Mouse (Mus musculus): ENCODE data around the gene Pkd2l1. TPM values are rescaled to one million over a fixed set of nuclear protein-coding genes. Genes with fewer than 3 reads are reported as not detected.

The Pkd2l1 gene
- polyA plus RNA-seq (2016; fragmentation: Nextera tagmentation; extraction: Ambion mirVana) = 0.36 and 0.39 TPM in 2 replicates

DNA sequence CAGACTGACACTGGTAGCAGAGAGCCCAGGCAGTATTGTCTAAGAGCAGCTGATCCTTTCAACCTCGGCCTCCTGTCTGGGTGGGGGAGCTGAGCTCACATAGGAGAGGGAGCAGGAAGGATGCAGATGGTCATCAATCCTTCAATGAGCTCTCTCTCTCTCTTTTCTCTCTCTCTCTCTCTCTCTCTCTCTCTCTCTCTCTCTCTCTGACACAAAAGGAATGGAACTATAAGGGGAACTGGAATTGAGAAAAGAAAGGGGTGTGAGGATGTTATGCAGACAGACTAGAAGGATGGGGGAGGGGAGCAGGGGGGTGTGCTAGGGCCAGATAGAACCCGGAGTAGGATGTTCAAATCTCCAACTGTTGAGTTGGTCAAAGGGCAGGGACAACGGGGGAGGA lies at the start of gene Pkd2l1:
TSS of gene Pkd2l1 (minus strand) at position 101 of the 400 bp plus-strand sequence.
- Histone ChIP-seq H3K36me3 (no peaks in the 10 kb centered on the region), H3K9ac (no peak within 1 kb of the TSS), H3K9me3 (replicated peaks) (no peaks in the 10 kb centered on the region), H3K27ac (no peak within 1 kb of the TSS), H3K4me3 (no peak within 1 kb of the TSS), H3K4me2 (replicated peaks) (no peak within 1 kb of the TSS), H3K4me1 (no peaks in the 10 kb centered on the region), H3K27me3 (no peaks in the 10 kb centered on the region)
- 34% methylated on average over 3 of the region's 3 CpGs for WGBS
- ATAC-seq (ENCODE audit: low FRiP score) = no peak

DNA sequence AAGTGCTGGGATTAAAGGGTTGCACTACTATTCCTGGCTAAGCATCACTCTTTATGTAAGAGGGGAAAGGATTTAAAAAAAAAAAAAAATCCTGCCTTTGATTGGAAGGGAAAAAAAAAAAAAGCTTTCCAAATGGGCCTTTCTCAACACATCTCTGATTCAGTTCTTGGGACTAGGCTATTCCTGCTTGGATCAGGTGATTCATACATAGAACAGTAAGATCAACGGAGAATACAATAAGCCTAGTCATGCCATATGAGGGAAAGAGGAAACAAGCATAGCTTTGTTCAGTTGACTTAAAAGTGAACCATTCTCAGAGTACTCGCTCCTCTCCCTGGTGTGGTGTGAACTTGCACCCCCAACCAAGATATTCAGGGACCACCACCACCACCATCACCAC lies 46.7 kb upstream of the Pkd2l1 start:
- Histone ChIP-seq H3K27ac (no peak overlapping the region), H3K4me3 (no peak overlapping the region), H3K36me3 (no peaks in the 10 kb centered on the region), H3K4me1 (peaks cover 4% of the 10 kb centered on the region; the same call in 1 of the 2 replicates), H3K27me3 (no peaks in the 10 kb centered on the region), H3K9me3 (replicated peaks) (no peaks in the 10 kb centered on the region), H3K9ac (no peak overlapping the region), H3K4me2 (replicated peaks) (no peak overlapping the region)
- no peak for ATAC-seq (ENCODE audit: low FRiP score)
- 76% methylated on average over 2 of the region's 2 CpGs for WGBS

DNA sequence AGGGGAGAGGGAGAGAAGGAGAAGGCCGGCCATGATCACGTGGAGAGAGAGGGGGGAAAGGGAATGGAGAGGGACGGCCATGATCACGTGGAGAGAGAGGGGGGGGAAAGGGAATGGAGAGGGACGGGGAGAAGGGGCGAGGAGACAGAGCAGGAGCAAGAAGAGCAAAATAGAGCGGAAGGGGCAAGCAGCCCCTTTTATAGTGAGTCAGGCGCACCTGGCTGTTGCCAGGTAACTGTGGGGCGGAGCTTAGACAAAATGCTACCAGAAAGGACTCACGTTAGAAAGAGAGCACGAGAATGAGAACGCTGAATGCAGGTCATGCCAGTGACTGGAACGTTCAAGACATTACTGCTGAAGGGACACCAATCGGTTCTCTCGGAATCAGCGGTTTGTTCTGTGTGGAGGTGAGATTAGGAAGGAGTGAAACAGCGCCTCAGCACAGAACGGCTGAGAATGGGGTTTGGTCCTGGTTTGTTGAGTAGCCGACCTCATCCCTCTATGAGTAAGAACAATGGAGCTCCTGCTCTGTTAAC lies 45.3 kb upstream of the Pkd2l1 start:
- no peaks in the 10 kb centered on the region for H3K36me3 ChIP-seq
- peak overlapping the region; percentile 19 for H3K4me3 ChIP-seq
- no peak overlapping the region for H3K27ac ChIP-seq
- no peak for ATAC-seq (ENCODE audit: low FRiP score)
- H3K4me1 ChIP-seq = peaks cover 4% of the 10 kb centered on the region; the same call in 1 of the 2 replicates
- 19% methylated on average over 19 of the region's 19 CpGs for WGBS
- H3K4me2 ChIP-seq (replicated peaks) = peak overlapping the region; percentile 46
- no peaks in the 10 kb centered on the region for H3K9me3 ChIP-seq (replicated peaks)
- H3K27me3 ChIP-seq = no peaks in the 10 kb centered on the region
- no peak overlapping the region for H3K9ac ChIP-seq

DNA sequence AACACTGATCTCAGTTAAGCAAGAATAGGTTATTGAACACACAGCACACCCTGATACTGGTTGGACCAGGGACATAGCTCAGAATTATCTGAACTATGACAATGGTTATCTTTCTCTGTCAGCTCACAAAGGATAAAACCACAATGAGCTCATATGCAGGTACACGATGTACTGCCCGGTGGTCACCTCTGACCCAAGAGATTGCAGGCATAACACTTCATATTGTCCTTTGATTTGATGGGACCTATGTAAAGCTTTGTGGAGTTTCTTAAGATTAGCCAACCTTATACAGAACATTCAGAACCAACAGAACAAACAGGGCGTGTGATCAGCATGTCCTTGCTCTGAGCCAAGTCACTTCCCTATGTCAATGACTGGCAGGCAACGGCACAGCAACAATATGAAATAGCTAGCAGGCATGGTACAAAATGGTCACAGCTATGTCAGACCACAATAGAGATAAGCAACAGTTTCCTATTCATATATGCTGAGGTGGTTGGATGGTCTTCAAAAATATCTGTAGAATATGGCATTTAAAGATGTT lies 39.4 kb upstream of the Pkd2l1 start:
- no peak overlapping the region for H3K4me3 ChIP-seq
- no peak overlapping the region for H3K9ac ChIP-seq
- 85% methylated on average over 4 of the region's 4 CpGs for WGBS
- H3K36me3 ChIP-seq = no peaks in the 10 kb centered on the region
- H3K4me1 ChIP-seq = no peaks in the 10 kb centered on the region
- no peak for ATAC-seq (ENCODE audit: low FRiP score)
- no peaks in the 10 kb centered on the region for H3K27me3 ChIP-seq
- H3K9me3 ChIP-seq (replicated peaks) = no peaks in the 10 kb centered on the region
- H3K27ac ChIP-seq = no peak overlapping the region
- H3K4me2 ChIP-seq (replicated peaks) = no peak overlapping the region

DNA sequence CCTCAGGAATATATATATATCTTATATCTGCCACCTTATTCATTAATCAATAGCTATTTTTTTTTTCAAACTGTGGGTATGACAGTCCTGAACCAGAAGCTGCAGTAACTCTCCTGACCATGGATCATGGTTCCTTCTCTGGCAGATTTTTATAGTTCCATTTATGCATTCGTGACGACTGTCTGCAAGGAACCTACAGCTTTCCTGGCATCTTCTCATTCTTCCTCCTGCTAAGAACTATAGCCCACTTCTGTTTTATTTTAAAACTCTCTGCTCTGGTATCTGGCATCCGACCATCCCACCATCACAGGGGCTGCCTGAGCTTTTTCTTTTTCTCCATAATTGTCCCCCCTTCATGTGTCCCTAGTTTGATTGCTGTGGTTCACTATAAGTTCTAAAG lies 38.0 kb upstream of the Pkd2l1 start:
- no peaks in the 10 kb centered on the region for H3K36me3 ChIP-seq
- H3K9ac ChIP-seq = no peak overlapping the region
- no peaks in the 10 kb centered on the region for H3K27me3 ChIP-seq
- H3K4me3 ChIP-seq = no peak overlapping the region
- no peaks in the 10 kb centered on the region for H3K9me3 ChIP-seq (replicated peaks)
- no peak overlapping the region for H3K27ac ChIP-seq
- H3K4me2 ChIP-seq (replicated peaks) = no peak overlapping the region
- WGBS = 83% methylated on average over 3 of the region's 3 CpGs
- H3K4me1 ChIP-seq = no peaks in the 10 kb centered on the region
- ATAC-seq (ENCODE audit: low FRiP score) = no peak

DNA sequence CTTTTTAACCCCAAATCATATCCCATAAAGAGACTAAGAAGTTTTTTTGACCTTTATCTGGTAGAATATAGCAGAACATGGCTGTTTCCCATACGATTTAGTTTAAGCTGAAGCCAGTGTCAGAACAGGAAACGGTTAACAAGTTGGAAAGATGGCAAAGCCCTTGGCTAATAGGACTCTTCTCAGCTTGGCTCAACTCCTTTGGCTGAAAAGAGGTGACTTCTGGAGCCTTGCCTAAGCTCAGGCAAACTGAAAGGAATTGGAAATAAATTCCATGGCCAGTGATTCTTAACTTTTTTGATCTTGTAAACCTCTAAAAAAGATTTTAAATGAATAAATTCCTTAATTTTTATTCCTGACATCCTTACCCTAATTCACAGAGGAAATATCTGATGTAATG lies 37.5 kb upstream of the Pkd2l1 start:
- Histone ChIP-seq H3K27ac (no peak overlapping the region), H3K9ac (no peak overlapping the region), H3K9me3 (replicated peaks) (no peaks in the 10 kb centered on the region), H3K36me3 (no peaks in the 10 kb centered on the region), H3K4me1 (no peaks in the 10 kb centered on the region), H3K4me3 (no peak overlapping the region), H3K27me3 (no peaks in the 10 kb centered on the region), H3K4me2 (replicated peaks) (no peak overlapping the region)
- no peak for ATAC-seq (ENCODE audit: low FRiP score)
- WGBS = 79% methylated on average over 2 of the region's 2 CpGs

DNA sequence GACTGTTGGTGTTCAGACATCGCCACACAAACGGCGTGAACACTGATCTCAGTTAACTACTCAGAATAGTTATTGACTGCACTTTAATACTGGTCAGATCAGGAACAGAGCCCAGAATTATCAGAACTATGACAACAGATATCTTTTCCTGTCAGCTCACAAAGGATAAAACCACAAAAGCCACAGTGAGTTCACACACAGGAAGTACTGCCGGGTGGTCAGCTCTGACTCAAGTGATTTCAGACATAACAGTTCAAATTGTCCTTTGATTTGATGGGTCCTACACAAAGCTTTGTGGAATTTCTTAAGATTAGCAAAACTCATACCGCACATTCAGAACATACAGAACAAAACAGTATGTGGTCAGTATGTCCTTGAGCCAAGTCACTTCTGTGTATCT lies 33.5 kb upstream of the Pkd2l1 start:
- H3K4me2 ChIP-seq (replicated peaks) = no peak overlapping the region
- no peak overlapping the region for H3K4me3 ChIP-seq
- no peak overlapping the region for H3K27ac ChIP-seq
- no peaks in the 10 kb centered on the region for H3K36me3 ChIP-seq
- no peaks in the 10 kb centered on the region for H3K9me3 ChIP-seq (replicated peaks)
- ATAC-seq (ENCODE audit: low FRiP score) = no peak
- no peak overlapping the region for H3K9ac ChIP-seq
- no peaks in the 10 kb centered on the region for H3K27me3 ChIP-seq
- WGBS = 87% methylated on average over 5 of the region's 5 CpGs
- no peaks in the 10 kb centered on the region for H3K4me1 ChIP-seq

DNA sequence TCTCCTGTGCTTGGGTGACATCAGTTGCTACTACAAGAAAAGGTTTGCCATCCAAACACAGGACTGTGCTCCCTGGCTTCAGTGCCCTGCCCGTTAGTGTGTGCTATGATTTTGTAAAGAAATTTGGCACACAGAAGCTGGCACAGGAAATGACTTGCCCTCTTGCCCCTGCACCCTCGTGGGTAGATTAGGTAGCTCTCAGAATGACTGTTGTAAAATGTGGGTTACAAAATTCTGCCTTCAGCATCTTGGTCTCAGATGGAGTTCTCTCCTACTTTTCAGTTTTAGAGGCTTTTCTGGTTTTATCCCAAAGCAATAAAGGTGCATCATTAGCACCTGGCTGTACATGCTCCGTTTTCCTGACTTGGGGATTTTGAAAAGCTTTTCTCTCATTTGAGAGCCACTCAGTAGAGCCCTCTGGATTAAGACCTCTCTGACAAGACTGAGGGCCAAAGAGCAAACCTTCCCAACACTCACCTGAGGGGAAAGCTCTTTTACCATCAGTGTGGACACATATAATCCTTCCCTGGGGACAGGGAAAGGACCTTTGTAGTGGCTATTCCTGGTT lies 25.8 kb upstream of the Pkd2l1 start:
- no peak overlapping the region for H3K4me2 ChIP-seq (replicated peaks)
- H3K9ac ChIP-seq = no peak overlapping the region
- H3K4me1 ChIP-seq = no peaks in the 10 kb centered on the region
- H3K9me3 ChIP-seq (replicated peaks) = no peaks in the 10 kb centered on the region
- WGBS = 78% methylated on average over 3 of the region's 3 CpGs
- H3K36me3 ChIP-seq = no peaks in the 10 kb centered on the region
- no peak for ATAC-seq (ENCODE audit: low FRiP score)
- no peak overlapping the region for H3K27ac ChIP-seq
- no peak overlapping the region for H3K4me3 ChIP-seq
- H3K27me3 ChIP-seq = no peaks in the 10 kb centered on the region; the same call in 1 of the 2 replicates

DNA sequence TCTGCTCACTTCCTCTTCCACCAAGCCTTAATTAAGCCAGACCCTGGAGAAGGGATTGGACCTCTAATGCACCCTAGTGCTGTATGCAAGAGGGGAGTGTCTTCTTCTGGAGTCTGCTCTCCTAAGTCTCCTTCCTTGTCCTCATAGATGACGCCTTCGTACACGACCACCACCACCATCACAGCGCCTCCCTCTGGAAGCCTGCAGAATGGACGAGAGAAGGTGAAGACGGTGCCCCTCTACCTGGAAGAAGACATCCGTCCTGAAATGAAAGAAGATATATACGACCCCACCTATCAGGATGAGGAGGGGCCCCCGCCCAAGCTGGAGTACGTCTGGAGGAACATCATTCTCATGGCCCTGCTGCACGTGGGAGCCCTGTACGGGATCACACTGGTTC lies 23.0 kb upstream of the Pkd2l1 start:
- H3K27me3 ChIP-seq = no peaks in the 10 kb centered on the region; the same call in 1 of the 2 replicates

DNA sequence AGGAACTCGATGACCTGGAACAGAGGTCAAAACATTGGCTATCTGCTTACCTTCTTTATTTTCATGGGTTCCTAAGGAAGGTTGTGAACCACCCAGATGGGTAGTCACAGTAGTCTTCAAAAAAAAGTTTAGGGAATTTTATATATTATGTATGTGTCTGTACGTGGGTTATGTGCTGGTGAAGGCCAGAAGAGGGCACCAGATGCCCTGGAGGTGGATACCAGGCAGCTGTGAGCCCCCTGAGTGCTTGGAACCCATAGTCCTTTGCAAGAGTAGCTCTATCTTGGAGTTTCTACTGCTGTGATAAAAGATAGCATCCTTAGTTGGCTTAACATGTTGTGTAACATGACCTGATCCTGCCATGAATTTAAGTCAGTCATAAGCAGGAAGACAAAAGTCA lies 14.8 kb upstream of the Pkd2l1 start:
- H3K27ac ChIP-seq = no peak overlapping the region
- H3K9me3 ChIP-seq (replicated peaks) = no peaks in the 10 kb centered on the region
- no peak overlapping the region for H3K4me3 ChIP-seq
- H3K4me2 ChIP-seq (replicated peaks) = no peak overlapping the region
- H3K36me3 ChIP-seq = no peaks in the 10 kb centered on the region
- ATAC-seq (ENCODE audit: low FRiP score) = no peak
- H3K27me3 ChIP-seq = no peaks in the 10 kb centered on the region
- 78% methylated on average over 2 of the region's 2 CpGs for WGBS
- H3K9ac ChIP-seq = no peak overlapping the region
- no peaks in the 10 kb centered on the region for H3K4me1 ChIP-seq

More for the DNA sequence above, 23.0 kb upstream of the Pkd2l1 start:
- no peak overlapping the region for H3K9ac ChIP-seq
- no peaks in the 10 kb centered on the region for H3K36me3 ChIP-seq
- no peaks in the 10 kb centered on the region for H3K4me1 ChIP-seq
- no peak for ATAC-seq (ENCODE audit: low FRiP score)
- 78% methylated on average over 12 of the region's 12 CpGs for WGBS
- H3K27ac ChIP-seq = no peak overlapping the region
- H3K4me2 ChIP-seq (replicated peaks) = no peak overlapping the region
- H3K4me3 ChIP-seq = no peak overlapping the region
- H3K9me3 ChIP-seq (replicated peaks) = no peaks in the 10 kb centered on the region

DNA sequence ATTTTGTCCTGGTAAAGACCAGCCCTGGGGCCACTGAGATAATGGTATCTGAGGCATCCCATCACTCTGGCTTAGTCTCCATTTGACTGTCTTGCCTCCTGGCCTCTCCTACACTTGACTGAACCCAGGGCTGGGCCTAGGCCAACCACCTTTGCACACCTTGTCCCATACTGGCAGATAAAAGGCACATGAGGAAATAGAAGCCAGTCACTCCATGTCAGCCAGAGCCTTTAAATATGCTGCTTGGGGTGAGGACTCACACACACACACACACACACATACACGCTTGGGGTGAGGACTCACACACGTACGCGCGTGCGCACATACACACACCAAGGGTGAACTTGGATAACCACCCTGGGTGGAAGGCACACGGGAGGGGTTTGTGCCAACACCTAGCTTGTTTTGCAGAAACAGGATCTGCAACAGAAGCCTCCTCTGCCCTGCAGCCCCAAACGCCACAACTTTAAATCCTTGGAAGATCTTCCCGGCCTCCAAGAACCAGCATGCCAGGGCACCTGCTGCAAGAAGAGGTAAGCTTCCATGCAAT lies 10.8 kb upstream of the Pkd2l1 start, which contains the start of gene Scd3:
TSS of gene Scd3 (plus strand) at position 255 of the 550 bp plus-strand sequence.
- no peaks in the 10 kb centered on the region for H3K27me3 ChIP-seq
- no peak within 1 kb of the TSS for H3K9ac ChIP-seq
- no peak within 1 kb of the TSS for H3K4me3 ChIP-seq
- no peak within 1 kb of the TSS for H3K27ac ChIP-seq
- no peaks in the 10 kb centered on the region for H3K36me3 ChIP-seq
- no peaks in the 10 kb centered on the region for H3K4me1 ChIP-seq
- H3K9me3 ChIP-seq (replicated peaks) = no peaks in the 10 kb centered on the region
- 96% methylated on average over 9 of the region's 9 CpGs for WGBS
- H3K4me2 ChIP-seq (replicated peaks) = no peak within 1 kb of the TSS
- ATAC-seq (ENCODE audit: low FRiP score) = no peak

DNA sequence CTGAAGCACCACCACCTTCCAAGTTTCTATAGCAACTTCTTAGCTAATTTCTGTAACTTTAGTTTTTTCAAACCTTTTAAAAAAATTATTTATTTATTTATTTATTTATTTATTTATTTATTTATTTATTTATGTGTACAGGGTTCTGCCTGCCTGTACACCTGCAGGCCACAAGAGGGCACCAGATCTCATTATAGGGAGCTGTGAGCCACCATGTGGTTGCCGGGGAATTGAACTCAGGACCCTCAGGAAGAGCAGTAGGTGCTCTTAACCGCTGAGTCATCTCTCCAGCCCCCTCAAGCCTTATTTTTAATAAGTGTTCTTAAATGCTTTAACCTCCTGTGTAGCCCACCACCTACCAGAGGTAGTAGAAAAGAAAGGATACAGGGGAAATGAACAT lies 6.7 kb upstream of the Pkd2l1 start:
- WGBS = 77% methylated on average over 2 of the region's 2 CpGs

DNA sequence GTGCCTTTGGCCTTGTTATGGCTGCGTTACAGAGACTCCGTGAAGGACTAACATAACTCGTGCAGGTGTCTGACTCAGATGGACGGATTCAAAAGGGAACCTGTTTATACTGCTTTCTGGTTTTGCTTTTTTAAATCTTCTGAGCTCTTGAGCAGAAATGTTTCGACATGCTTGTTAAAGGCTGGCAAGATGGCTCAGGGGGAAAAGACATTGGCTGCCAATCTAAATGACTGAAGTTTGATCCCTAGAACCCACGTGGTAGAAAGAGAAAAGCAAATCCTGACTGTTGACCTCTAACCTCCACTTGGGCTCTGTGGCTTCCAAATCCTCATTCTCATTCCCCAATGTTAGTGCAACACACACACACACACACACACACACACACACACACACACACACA lies 6.3 kb upstream of the Pkd2l1 start:
- Histone ChIP-seq H3K27ac (no peak overlapping the region), H3K4me3 (no peak overlapping the region), H3K36me3 (no peaks in the 10 kb centered on the region), H3K4me1 (no peaks in the 10 kb centered on the region), H3K27me3 (no peaks in the 10 kb centered on the region), H3K9ac (no peak overlapping the region), H3K9me3 (replicated peaks) (no peaks in the 10 kb centered on the region), H3K4me2 (replicated peaks) (no peak overlapping the region)
- 88% methylated on average over 6 of the region's 6 CpGs for WGBS
- ATAC-seq (ENCODE audit: low FRiP score) = no peak

More for the DNA sequence above, 6.7 kb upstream of the Pkd2l1 start:
- Histone ChIP-seq H3K27ac (no peak overlapping the region), H3K4me2 (replicated peaks) (no peak overlapping the region), H3K4me3 (no peak overlapping the region), H3K27me3 (no peaks in the 10 kb centered on the region), H3K36me3 (no peaks in the 10 kb centered on the region), H3K4me1 (no peaks in the 10 kb centered on the region), H3K9me3 (replicated peaks) (no peaks in the 10 kb centered on the region), H3K9ac (no peak overlapping the region)
- no peak for ATAC-seq (ENCODE audit: low FRiP score)
